Mouse (Mus musculus): ENCODE results near the gene Tmem127. TPM values are rescaled to one million over a fixed set of nuclear protein-coding genes. Genes with fewer than 3 reads are reported as not detected.

Tmem127 gene
- total RNA-seq, 2 experiments from 2014 or later, result 39.0 to 41.8 TPM

Other genes with a start within 250 kb of the Tmem127 start
- gene Ap4e1, start 239.2 kb upstream of the Tmem127 start, total RNA-seq (2021), result 10 to 100 TPM in 1 of 2 experiments, 1 to 10 TPM in 1; 9.8 to 11.8 TPM
- gene Blvra, start 177.2 kb upstream of the Tmem127 start, total RNA-seq (2021), result 10 to 100 TPM; 15.5 to 16.4 TPM
- 10 to 100 TPM in 1 of 2 experiments, 1 to 10 TPM in 1; 9.0 to 12.5 TPM for gene Ncaph, start 114.0 kb upstream of the Tmem127 start, total RNA-seq (2021)
- 1 to 10 TPM; 6.7 to 8.0 TPM for gene Itpripl1, start 104.5 kb upstream of the Tmem127 start, total RNA-seq (2021)
- gene 1810024B03Rik, start 39.6 kb upstream of the Tmem127 start, total RNA-seq (2021), result under 1 TPM; 0.52 to 0.93 TPM
- 10 to 100 TPM; 44.2 to 47.0 TPM for gene Snrnp200, start 39.5 kb upstream of the Tmem127 start, total RNA-seq (2021)
- 10 to 100 TPM; 43.2 to 49.9 TPM for gene Ciao1, start 92 bp upstream of the Tmem127 start, total RNA-seq (2021)
- 100 to 1,000 TPM in 1 of 2 experiments, 10 to 100 TPM in 1; 98.8 to 104 TPM for gene Stard7, start 22.3 kb downstream of the Tmem127 start, total RNA-seq (2021)
- gene Dusp2, start 88.3 kb downstream of the Tmem127 start, total RNA-seq (2021), result 1 to 10 TPM; 2.6 TPM
- under 1 TPM in 1 of 2 experiments, not detected in 1; 0.16 TPM for gene Astl, start 90.7 kb downstream of the Tmem127 start, total RNA-seq (2021)
- gene Adra2b, start 115.3 kb downstream of the Tmem127 start, total RNA-seq (2021), result 1 to 10 TPM; 1.4 to 1.8 TPM
- under 1 TPM; 0.09 TPM for gene Gpat2, start 177.3 kb downstream of the Tmem127 start, total RNA-seq (2021)
- 10 to 100 TPM; 10.1 to 12.4 TPM for gene Fahd2a, start 196.7 kb downstream of the Tmem127 start, total RNA-seq (2021)

Measured in gastrocnemius, postnatal 10 days (tissue).